Mouse (Mus musculus) kidney, adult 10 weeks (tissue): ENCODE measurements around the gene Larp4. TPM values are rescaled to one million over a fixed set of nuclear protein-coding genes. Genes with fewer than 3 reads are reported as not detected.

Experiments
- polyA plus RNA-seq: library from polyadenylated mRNA; stranded (reverse); fragments of 350-450 nt; fragmentation: Illumina TruSeq; extraction: RNeasy Lipid Tissue Mini Kit (QIAGEN cat#74804); gene quantifications from one replicate; pipeline ENCODE4 v1.2.3, GENCODE M21; 2014; ENCODE audit warnings: low read depth, low replicate concordance

The Larp4 gene
- polyA plus RNA-seq: 95.7 TPM

DNA sequence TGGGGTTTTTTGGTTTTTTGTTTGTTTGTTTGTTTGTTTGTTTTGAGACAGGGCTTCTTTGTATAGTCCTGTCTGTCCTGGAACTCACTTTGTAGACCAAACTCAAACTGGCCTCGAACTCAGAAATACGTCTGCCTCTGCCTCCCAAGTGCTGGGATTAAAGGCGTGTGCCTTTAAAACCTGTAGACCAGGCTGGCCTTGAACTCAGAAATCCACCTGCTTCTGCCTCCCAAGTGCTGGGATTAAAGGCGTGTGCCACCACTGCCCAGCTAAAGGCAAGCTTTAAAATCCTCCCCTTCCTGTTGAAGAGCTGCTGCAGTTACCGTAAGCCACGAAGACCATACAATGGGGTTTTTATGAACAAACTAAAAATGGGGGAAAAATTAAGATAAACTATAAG, at the start of gene Larp4:
Larp4 (plus strand) TSS at position 301 of the 400 bp plus-strand sequence.

DNA sequence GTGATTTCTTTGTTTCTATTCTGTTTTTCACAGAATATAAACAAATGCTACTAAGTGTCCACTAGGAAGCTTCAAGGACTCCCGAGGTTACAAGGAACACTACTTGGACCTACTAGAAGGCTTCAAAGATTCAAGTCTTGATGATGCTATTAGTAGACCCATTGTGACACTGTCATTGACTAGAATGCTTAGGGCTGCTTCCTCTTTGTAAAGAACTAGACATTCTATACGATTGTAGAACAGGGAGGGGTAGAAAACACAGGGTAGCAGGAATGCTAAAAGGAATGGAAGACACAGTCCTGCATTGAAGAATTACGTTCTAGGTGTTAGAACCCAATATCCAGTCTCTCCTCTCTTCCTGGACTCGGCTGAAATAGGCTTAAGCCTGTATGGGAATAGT, 2.9 kb upstream of the Larp4 start, which contains the start of gene Fam186a:
Fam186a (minus strand) TSS at position 101 of the 400 bp plus-strand sequence.

DNA sequence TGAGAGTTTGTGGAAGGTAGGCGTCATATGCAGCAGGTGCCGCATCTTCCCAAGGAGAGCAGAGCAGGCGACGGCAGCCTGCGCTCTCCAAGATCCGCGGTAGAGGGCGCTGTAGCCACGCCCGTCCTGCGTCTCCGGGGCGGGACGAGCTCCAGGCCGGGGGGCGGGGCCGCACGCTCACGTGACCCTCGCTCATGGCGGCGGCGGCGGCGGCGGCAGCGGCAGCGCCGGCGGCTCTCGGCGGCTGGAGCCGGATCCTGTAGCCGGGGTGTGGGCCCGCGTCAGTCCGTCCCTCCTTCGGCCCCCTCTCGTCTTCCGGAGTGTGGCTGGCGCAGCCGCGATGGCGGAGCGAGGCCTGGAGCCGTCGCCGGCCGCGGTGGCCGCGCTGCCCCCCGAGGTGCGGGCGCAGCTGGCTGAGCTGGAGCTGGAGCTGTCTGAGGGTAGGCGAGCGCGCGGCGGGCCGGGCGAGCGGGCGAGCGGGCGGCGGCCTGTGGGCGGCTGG, 68.7 kb downstream of the Larp4 start, which contains the start of gene Dip2b:
Dip2b (plus strand) TSS at position 195 of the 502 bp plus-strand sequence.

Other genes starting within 250 kb of the Larp4 start
- gene Cox14, start 244.4 kb upstream of the Larp4 start, polyA plus RNA-seq: 31.3 TPM
- 41.6 TPM for gene Cers5, start 197.2 kb upstream of the Larp4 start, polyA plus RNA-seq
- 46.3 TPM for gene Lima1, start 94.6 kb upstream of the Larp4 start, polyA plus RNA-seq
- not detected for gene Fam186a, start 3.0 kb upstream of the Larp4 start, polyA plus RNA-seq
- 2.8 TPM for gene Dip2b, start 68.6 kb downstream of the Larp4 start, polyA plus RNA-seq